Mouse (Mus musculus) right cerebral cortex, postnatal 36 days (tissue): ENCODE results near the gene Ntrk3.

Source experiments
- DNase-seq, 2 experiments: peaks; one replicate each; pipeline ENCODE4 v3.0.0; 2022; ENCODE audit warnings: low spot score in 2 of 2, mixed read lengths in 1 of 2

The Ntrk3 gene

GRCm38 (mm10) chr7:78376875-78377274 is 360.9 kb downstream of the Ntrk3 start:
- no peak for DNase-seq

- DNase-seq, result no peak
These were observed 376.2 kb downstream of the Ntrk3 start for GRCm38 (mm10) chr7:78361341-78362309.

GRCm38 (mm10) chr7:78347464-78347863 is 390.3 kb downstream of the Ntrk3 start:
- no peak for DNase-seq

GRCm38 (mm10) chr7:78333422-78333821 is 404.4 kb downstream of the Ntrk3 start:
- DNase-seq, result no peak

- DNase-seq, result peak; percentile 37 to 75
These were observed 409.5 kb downstream of the Ntrk3 start for GRCm38 (mm10) chr7:78328301-78328700.

GRCm38 (mm10) chr7:78326185-78326584 is 411.6 kb downstream of the Ntrk3 start:
- no peak for DNase-seq

GRCm38 (mm10) chr7:78318640-78319039 is 419.2 kb downstream of the Ntrk3 start:
- DNase-seq, result no peak

- DNase-seq, result peak in 1 of 2 experiments; percentile 53
These were observed 432.0 kb downstream of the Ntrk3 start for GRCm38 (mm10) chr7:78305770-78306169.

- DNase-seq, result no peak
These were observed 432.8 kb downstream of the Ntrk3 start for GRCm38 (mm10) chr7:78305029-78305428.

- peak; percentile 51 to 79 for DNase-seq
These were observed 440.5 kb downstream of the Ntrk3 start for GRCm38 (mm10) chr7:78297290-78297689.

- no peak for DNase-seq
These were observed 443.5 kb downstream of the Ntrk3 start for GRCm38 (mm10) chr7:78294322-78294721.

GRCm38 (mm10) chr7:78290186-78290585 is 447.6 kb downstream of the Ntrk3 start:
- no peak for DNase-seq

GRCm38 (mm10) chr7:78286516-78287238 is 451.1 kb downstream of the Ntrk3 start:
- DNase-seq, result no peak

- no peak for DNase-seq
These were observed 468.1 kb downstream of the Ntrk3 start for GRCm38 (mm10) chr7:78269506-78270250.

GRCm38 (mm10) chr7:78267461-78268007 is 470.3 kb downstream of the Ntrk3 start:
- no peak for DNase-seq

GRCm38 (mm10) chr7:78264432-78265002 is 473.3 kb downstream of the Ntrk3 start:
- no peak for DNase-seq

GRCm38 (mm10) chr7:78261420-78262125 is 476.2 kb downstream of the Ntrk3 start:
- DNase-seq, result no peak

GRCm38 (mm10) chr7:78258151-78258550 is 479.7 kb downstream of the Ntrk3 start:
- DNase-seq, result no peak

GRCm38 (mm10) chr7:78253777-78254385 is 483.9 kb downstream of the Ntrk3 start:
- no peak for DNase-seq

- DNase-seq, result no peak
These were observed 489.6 kb downstream of the Ntrk3 start for GRCm38 (mm10) chr7:78248119-78248642.
